Mouse (Mus musculus) midbrain, postnatal 0 days (tissue): ENCODE measurements around the gene L1cam. TPM values are rescaled to one million over a fixed set of nuclear protein-coding genes. Genes with fewer than 3 reads are reported as not detected.
A peak's percentile ranks its signal among the peaks of the same experiment; 100 is the strongest.

Experiments
- ATAC-seq: fragments of 200-750 bp; cut with Nextera tagmentation; 2 replicates; pipeline ENCODE4 v1.8.0; 2017; ENCODE audit warnings: moderate number of reproducible peaks, mild to moderate bottlenecking, moderate TSS enrichment, moderate library complexity; ENCODE audit not compliant: low FRiP score
- DNase-seq: peaks from one replicate; pipeline ENCODE4 v3.0.0-alpha.2; 2015; ENCODE audit warnings: low spot score
- H3K27ac ChIP-seq: fragments of 300-500 bp; sonication (generic); 2 replicates; pipeline ENCODE4 v1.5.1; 2014; ENCODE audit warnings: low read depth, mild to moderate bottlenecking, low read length, mixed read lengths
- H3K27me3 ChIP-seq: fragments of 300-500 bp; sonication (generic); 2 replicates; pipeline ENCODE4 v1.6.1; 2014; ENCODE audit warnings: low read length, control low read depth, mixed read lengths; ENCODE audit not compliant: insufficient read depth
- H3K36me3 ChIP-seq: fragments of 300-500 bp; sonication (generic); 2 replicates; pipeline ENCODE4 v1.6.1; 2014; ENCODE audit warnings: low read length, control low read depth, mixed read lengths; ENCODE audit not compliant: insufficient read depth
- H3K4me1 ChIP-seq: fragments of 300-500 bp; sonication (generic); 2 replicates; pipeline ENCODE4 v1.6.1; 2014; ENCODE audit warnings: mild to moderate bottlenecking, control low read depth, antibody characterized with exemption, low read length, mixed read lengths; ENCODE audit not compliant: insufficient read depth
- H3K4me2 ChIP-seq: fragments of 300-500 bp; sonication (generic); 2 replicates; pipeline ENCODE4 v1.6.1; 2014; ENCODE audit warnings: low read depth, mild to moderate bottlenecking, low read length, mixed read lengths; ENCODE audit not compliant: poor library complexity, severe bottlenecking
- H3K4me3 ChIP-seq: fragments of 300-500 bp; sonication (generic); 2 replicates; pipeline ENCODE4 v1.5.1; 2014; ENCODE audit warnings: low read depth, mild to moderate bottlenecking, low read length, moderate library complexity
- H3K9ac ChIP-seq: fragments of 300-500 bp; sonication (generic); replicated peaks from 2 replicates; pipeline ENCODE4 v1.6.1; 2014; ENCODE audit warnings: mild to moderate bottlenecking, low read length, moderate library complexity, mixed read lengths; ENCODE audit not compliant: poor library complexity, severe bottlenecking
- H3K9me3 ChIP-seq: fragments of 300-500 bp; sonication (generic); 2 replicates; pipeline ENCODE4 v1.6.1; 2016; ENCODE audit warnings: low read length, control low read depth
- CTCF ChIP-seq: IDR thresholded peaks from 2 replicates; pipeline ENCODE4 v1.5.1; 2016; ENCODE audit warnings: antibody characterized with exemption, mild to moderate bottlenecking
- WGBS: fragments of 180-500 bp; shearing (Covaris S2); extraction: QIAGEN DNeasy Blood & Tissue Kit; methylation state at CpG from one replicate; pipeline ENCODE4 v1.1.7; 2014; 5-methylcytosine and 5-hydroxymethylcytosine counted together
- polyA plus RNA-seq: library from polyadenylated mRNA; unstranded; fragments of >200 nt; fragmentation: Nextera tagmentation; extraction: Ambion mirVana; gene quantifications from 2 replicates; pipeline ENCODE4 v1.2.1, GENCODE M21; 2015
- total RNA-seq: library from RNA; depleted of rRNA; stranded (reverse); fragments of >200 nt; gene quantifications from 2 replicates; pipeline ENCODE4 v1.2.3, GENCODE M21; 2014

The L1cam gene
- total and polyA plus RNA-seq, 2 experiments from 2014 or later, result 116 to 296 TPM

DNA sequence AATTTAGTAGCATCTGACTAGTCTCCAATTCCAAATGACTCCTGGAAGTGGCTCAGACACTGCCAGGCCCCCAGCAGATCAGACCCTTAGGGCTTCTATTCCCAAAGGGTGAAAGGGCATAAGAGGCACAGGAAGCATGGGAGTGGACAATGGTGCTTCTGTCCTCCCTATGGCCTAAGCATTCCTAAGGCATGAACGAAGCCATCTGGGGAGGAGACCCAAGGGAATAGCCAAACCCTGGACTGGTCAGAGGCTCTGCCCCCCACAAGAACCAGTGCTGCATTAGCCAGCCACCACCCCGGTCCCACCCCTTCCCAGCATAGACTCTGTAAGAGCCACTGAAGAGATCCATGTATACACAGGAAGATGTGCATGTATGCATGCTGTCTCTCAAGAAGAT lies 20.0 kb downstream of the L1cam start:
- no peak for TF ChIP-seq CTCF
- peak overlapping the region; percentile 36 for H3K4me2 ChIP-seq
- H3K9me3 ChIP-seq, result no peaks in the 10 kb centered on the region

DNA sequence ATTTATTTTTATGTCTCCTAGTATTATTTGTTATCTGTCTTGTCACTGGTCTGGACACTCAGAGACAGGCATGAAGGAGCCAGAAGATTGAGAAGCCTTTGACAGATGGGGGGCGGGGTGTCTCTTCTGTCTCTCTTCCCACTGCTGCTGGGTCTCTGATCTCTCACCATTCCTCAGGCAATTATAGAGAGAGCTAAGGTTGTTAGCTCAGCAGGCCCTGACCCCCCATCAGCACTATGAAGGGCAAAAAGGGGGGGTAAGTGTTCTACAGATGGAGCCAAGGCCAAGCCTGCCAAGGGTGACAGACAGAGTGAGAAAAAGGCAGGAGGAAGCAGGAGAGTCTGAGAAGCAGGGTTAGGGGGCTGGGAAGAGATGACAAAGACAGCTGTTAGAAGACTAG lies 23.9 kb downstream of the L1cam start:
- no peaks in the 10 kb centered on the region for H3K9me3 ChIP-seq
- WGBS, result 76% methylated on average over 1 of the region's 1 CpGs
- H3K4me3 ChIP-seq, result no peak overlapping the region
- ATAC-seq (no peak), DNase-seq (peak; percentile 16)
- H3K4me2 ChIP-seq, result no peak overlapping the region
- TF ChIP-seq CTCF, result no peak
- no peak overlapping the region for H3K9ac ChIP-seq
- no peaks in the 10 kb centered on the region; the same call in 1 of the 2 replicates for H3K4me1 ChIP-seq
- H3K27ac ChIP-seq, result no peak overlapping the region
- H3K27me3 ChIP-seq, result no peaks in the 10 kb centered on the region
- no peaks in the 10 kb centered on the region for H3K36me3 ChIP-seq

More for the DNA sequence above, 20.0 kb downstream of the L1cam start:
- 64% methylated on average over 2 of the region's 2 CpGs for WGBS
- Histone ChIP-seq H3K9ac (no peak overlapping the region), H3K4me1 (no peaks in the 10 kb centered on the region; the same call in 1 of the 2 replicates), H3K36me3 (no peaks in the 10 kb centered on the region), H3K4me3 (0 out of 2 replicates have a peak overlapping the region, but pooled peaks have one; percentile 5), H3K27ac (no peak overlapping the region), H3K27me3 (no peaks in the 10 kb centered on the region)
- DNase-seq, result no peak
- ATAC-seq, result no peak

DNA sequence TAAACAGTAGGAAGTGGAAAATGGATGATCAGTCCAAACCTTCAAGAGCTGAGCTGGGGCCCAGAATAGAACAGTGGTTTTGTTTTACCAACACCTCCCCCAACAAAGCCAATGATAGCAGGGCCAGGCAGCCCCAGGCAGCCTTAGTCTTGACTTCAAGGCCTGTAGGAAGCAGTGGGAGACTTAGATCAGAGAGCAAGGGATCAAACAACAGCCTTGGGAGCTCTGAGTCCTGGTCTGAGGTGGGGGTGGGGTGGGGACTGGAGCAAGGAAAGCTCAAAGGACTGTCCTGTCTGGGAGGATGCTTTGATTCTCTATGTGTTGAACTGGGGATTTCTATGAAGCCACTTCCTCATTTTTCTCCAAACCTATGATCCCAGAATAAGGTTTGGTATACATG lies 24.4 kb downstream of the L1cam start:
- Histone ChIP-seq H3K4me1 (no peaks in the 10 kb centered on the region; the same call in 1 of the 2 replicates), H3K36me3 (no peaks in the 10 kb centered on the region), H3K9me3 (no peaks in the 10 kb centered on the region), H3K4me3 (no peak overlapping the region), H3K9ac (no peak overlapping the region), H3K4me2 (no peak overlapping the region), H3K27ac (no peak overlapping the region), H3K27me3 (no peaks in the 10 kb centered on the region)
- no peak for TF ChIP-seq CTCF
- ATAC-seq (no peak), DNase-seq (no peak)

DNA sequence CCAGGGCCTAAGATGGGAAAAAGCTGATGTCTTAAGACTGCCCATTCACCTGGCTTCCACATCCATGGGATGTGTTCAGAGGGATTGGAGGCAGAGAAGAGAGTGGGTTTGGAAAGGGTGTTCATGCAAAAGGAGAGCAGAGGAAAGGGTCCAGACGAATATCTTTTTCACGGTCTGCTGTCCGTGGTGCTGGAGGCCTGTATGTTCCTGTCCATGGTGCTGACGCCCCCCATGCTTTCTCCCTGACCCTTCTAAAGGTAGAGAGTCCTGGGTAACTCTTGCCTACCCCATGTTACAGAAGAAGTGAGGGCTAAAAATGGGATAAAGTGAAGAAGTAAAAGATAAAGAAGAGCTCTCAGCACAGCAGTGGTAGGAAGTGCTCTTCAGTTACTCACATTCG lies 26.6 kb downstream of the L1cam start:
- Histone ChIP-seq H3K4me2 (no peak overlapping the region), H3K36me3 (no peaks in the 10 kb centered on the region), H3K9me3 (no peaks in the 10 kb centered on the region), H3K27me3 (no peaks in the 10 kb centered on the region), H3K4me1 (no peaks in the 10 kb centered on the region), H3K9ac (no peak overlapping the region), H3K4me3 (no peak overlapping the region), H3K27ac (no peak overlapping the region)
- ATAC-seq, result no peak
- no peak for DNase-seq
- TF ChIP-seq CTCF, result no peak
- 20% methylated on average over 5 of the region's 5 CpGs for WGBS

DNA sequence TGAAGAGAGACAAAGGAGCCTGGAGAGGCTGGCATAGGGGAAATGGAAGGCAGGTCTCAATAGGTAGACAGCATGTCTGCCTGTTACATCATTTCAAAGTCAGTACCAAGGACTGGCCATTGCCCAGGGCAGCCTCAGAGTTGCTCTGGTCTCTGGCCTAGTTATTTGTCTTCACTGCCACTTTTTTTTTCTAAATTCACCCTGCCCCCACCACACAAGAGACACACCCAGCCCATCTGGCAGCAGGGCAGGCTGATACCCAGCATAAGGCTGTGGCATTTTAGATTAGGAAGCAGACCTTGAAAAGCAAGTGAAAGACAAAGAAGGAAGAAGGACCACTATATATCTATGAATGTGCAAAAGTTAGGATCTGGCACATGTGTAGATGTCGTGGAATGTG lies 28.1 kb downstream of the L1cam start:
- 79% methylated on average over 1 of the region's 1 CpGs for WGBS
- Histone ChIP-seq H3K4me1 (no peaks in the 10 kb centered on the region), H3K27me3 (no peaks in the 10 kb centered on the region), H3K4me2 (no peak overlapping the region), H3K36me3 (no peaks in the 10 kb centered on the region), H3K27ac (no peak overlapping the region), H3K9ac (no peak overlapping the region), H3K4me3 (no peak overlapping the region), H3K9me3 (no peaks in the 10 kb centered on the region)
- DNase-seq (no peak), ATAC-seq (no peak)
- TF ChIP-seq CTCF, result no peak

DNA sequence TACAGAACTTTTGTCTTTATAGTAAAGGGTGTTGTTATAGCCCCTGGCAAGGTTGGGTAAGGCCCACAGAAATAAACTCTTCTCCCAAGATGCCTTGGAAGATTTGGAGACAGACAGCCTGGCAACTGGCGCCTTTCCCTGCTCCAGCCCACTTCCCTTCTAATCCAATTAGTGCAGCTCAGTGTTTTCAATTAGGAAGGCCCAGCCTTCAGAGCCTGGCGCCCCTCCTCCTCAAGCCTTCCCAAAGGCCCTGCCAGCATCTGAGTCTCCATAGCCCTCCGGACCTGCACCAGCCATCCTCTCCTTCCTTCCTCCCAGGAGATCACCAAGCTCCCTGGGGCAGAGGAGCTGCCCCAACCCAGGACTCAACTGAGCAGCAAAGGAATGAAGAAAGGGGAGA lies 28.6 kb downstream of the L1cam start:
- ATAC-seq (no peak), DNase-seq (peak; percentile 62)
- WGBS, result 27% methylated on average over 3 of the region's 3 CpGs
- Histone ChIP-seq H3K27ac (no peak overlapping the region), H3K9me3 (no peaks in the 10 kb centered on the region), H3K36me3 (no peaks in the 10 kb centered on the region; the same call in 1 of the 2 replicates), H3K4me2 (no peak overlapping the region), H3K9ac (no peak overlapping the region), H3K27me3 (no peaks in the 10 kb centered on the region), H3K4me3 (no peak overlapping the region), H3K4me1 (no peaks in the 10 kb centered on the region)
- no peak for TF ChIP-seq CTCF
